Mouse (Mus musculus) lung, postnatal 4 days (tissue): ENCODE results near the gene Tlr9.

Experiments used
- DNase-seq, 2 experiments: peaks; one replicate each; pipeline ENCODE4 v3.0.0; 2021

Tlr9 gene

GRCm38 (mm10) chr9:106233953-106234352, 11.6 kb downstream of the Tlr9 start:
- no peak for DNase-seq

GRCm38 (mm10) chr9:106235194-106235830, 12.9 kb downstream of the Tlr9 start:
- DNase-seq = no peak

DNA sequence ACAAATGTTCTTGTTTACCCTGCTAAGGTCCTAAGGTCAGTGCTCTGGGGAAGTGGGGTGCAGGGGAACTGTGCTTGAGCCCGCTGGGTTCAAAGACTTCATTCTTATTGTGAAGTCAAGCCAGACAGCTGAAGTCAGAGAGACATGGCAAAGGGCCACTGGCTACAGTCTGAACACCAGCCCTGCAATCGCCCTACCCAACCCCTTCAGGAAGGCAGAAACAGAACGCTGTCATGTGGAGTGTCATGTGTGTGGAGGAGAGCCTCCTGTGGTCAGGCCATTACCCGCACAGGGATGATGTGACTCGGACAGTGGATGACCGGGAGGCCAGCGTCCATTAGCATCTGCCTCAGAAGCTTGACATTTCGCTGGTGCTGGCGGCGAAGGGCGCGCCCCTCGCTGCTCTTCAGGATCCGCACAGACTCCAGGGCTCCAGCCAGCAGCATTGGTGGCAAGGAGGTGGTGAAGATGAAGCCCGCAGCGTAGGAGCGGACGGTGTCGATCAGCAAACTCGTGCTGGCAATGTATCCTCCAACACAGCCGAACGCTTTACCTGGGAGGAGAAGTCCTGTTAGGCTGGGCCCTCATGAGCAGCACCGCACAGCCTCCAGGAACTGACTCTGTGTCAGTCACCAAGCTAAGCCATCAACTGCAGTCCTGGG, 13.9 kb downstream of the Tlr9 start:
- DNase-seq = no peak

DNA sequence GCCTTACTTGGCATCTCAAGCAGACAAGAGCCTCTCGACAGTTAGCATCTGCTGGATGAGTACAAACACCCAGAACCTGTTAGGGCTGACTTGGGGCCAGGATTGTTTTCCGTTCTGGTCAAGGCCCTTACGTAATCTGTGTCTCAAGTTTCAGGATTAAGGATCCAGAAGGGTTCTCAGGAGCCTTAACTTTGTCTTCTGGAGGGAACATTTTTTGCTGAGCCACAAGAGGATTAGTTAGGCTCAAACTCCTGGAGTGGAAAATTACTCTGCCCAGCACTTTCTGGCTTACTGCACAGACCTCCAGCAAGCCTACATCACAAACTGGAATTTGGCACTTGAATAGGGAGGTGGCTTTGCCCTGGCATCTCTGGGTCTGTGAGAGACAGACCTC, 14.4 kb downstream of the Tlr9 start:
- DNase-seq = peak; percentile 62 to 69

- DNase-seq = no peak
Measured at GRCm38 (mm10) chr9:106237401-106237800, 15.0 kb downstream of the Tlr9 start.

DNA sequence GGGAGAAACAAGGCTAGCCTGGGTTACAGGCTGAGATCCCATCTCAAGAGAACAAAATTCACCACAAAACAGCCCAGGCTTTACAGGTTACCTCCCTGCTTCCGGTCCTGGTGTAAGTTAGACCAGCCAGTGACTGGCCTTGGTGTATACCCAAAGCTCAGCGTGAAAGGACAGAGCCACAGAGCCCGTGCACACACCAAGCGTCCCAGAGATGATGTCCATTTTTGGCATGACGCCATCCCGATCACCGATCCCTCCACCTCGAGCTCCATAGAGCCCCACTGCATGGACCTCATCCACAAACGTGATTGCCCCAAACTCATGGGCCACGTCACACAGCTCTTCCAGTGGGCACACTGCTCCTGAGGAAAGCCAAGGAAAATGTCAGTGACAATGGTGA, 15.5 kb downstream of the Tlr9 start:
- DNase-seq = no peak

DNA sequence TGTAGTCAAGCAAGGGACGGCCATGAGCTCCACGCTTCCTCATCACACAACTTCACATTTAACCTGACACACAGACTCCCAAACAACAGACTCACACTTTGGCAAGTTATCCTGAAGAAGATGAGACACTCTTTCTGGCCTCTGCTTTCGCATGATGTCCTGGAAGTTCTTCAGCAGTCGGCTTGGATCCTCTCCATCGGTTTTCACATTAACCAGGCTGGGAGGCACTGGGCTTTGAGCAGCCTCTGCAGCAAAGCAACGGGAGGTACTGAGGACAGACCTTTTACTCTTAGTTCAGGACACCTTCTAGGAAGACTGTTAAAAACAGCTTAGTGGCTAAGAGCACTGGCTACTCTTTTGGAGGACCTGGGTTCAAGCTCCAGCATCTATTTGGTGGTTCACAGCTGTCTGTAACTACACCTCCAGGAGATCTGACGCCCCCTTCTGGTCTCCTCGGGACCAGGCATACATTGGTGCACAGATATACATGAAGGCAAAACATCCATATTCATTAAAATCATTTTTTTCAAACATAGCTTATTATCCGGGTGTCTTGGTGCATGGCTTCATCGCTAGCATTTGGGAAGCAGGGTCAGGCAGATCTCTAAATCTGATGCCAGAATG, 19.3 kb downstream of the Tlr9 start:
- no peak for DNase-seq

DNA sequence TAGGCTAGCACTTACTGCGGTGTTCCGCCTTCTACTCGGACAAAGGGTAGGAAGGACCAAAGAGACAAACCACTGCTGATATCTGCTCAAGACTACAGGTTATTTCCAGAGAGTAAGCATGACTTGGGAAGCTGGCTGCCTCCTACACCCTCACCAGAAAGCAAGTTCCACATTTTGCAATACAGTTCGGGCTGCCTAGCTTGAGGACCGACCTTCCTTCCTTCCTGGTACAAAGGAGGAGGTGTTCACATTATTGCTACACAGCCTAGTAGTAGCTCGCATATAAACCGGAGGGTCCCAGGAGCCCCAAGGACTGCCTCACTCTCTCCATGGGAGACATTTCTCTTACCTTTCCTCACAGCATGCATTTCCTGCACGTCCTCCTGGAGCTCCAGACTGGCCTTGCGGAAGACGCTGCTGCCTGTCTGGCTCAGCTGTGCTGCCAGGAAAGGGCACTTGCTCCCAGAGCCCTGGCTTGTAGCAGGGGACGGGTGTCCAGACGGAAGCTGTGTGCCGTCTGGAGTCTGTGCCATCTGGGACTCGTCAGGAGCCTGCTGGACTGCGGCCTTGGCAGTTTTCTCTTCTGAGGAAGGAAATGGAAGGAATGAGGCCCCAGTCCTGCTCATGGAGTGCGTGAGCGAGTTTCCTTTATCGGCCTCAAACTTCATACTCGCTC, 20.6 kb downstream of the Tlr9 start:
- DNase-seq = peak; percentile 67 to 88

DNA sequence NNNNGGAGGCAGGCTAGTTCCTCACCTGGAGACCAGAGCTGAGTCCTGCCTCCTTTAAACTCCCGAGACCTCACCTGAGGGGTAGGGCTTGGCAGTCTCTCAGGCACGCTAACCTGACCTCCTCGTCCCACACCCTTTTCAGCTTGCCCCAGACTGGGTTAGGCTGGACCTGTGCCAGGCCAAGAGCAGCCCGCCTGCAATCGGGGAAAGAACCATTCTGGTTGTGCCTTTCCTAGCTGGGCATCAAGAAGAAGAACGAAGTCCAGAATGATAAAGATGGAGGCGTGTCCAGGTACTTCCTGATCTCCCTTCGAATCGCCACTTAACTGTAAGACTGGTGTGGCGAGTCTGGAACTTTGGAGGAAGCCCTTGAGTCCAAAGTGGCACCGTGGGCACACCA, 27.2 kb downstream of the Tlr9 start:
- peak; percentile 68 to 79 for DNase-seq

GRCm38 (mm10) chr9:106250245-106250644, 27.8 kb downstream of the Tlr9 start:
- DNase-seq = peak; percentile 77 to 89

GRCm38 (mm10) chr9:106251066-106251465, 28.7 kb downstream of the Tlr9 start:
- DNase-seq = no peak

GRCm38 (mm10) chr9:106254001-106254400, 31.6 kb downstream of the Tlr9 start:
- no peak for DNase-seq

- DNase-seq = no peak
Measured at GRCm38 (mm10) chr9:106258412-106258811, 36.0 kb downstream of the Tlr9 start.

DNA sequence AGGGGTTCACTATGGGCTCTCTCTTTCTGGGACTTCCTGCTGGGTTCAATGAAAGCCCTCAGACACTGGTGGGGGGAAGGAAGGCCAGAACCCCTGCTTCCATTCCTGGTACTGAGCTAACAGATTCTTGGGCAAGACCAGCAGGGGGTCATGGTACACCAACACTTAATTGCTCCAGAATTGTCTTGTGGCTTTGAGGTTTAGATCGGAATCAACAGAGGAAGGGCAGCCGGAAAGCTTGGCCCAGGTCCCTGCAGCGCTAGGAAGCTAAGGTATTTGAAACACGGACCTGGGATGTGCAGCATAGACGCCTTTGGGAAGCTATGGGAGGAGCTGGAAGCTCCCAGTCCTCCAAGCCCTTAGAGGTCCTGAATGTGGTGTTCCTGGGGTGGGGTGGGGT, 36.6 kb downstream of the Tlr9 start:
- peak in 1 of 2 experiments; percentile 51 for DNase-seq

DNA sequence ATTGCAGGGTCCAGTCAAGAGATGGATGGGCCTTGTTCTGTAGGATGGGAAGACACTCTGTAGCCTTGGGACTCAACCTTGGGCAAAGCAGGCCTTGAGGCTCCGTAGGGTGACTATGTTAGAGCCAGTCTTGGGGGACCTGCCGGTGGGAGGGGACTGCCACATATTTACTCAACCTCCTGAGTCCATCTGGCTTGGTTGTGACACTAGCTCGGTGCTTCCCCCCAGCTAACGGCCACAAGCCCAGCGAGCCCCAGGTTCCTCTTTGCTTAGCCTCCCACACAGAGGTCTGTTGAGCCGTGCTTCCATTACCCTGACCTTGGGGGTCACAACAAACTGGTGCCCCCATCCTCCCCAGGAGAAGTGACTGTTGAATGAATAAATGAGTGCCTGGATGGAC, 38.7 kb downstream of the Tlr9 start:
- no peak for DNase-seq

GRCm38 (mm10) chr9:106261491-106261890, 39.1 kb downstream of the Tlr9 start:
- no peak for DNase-seq

DNA sequence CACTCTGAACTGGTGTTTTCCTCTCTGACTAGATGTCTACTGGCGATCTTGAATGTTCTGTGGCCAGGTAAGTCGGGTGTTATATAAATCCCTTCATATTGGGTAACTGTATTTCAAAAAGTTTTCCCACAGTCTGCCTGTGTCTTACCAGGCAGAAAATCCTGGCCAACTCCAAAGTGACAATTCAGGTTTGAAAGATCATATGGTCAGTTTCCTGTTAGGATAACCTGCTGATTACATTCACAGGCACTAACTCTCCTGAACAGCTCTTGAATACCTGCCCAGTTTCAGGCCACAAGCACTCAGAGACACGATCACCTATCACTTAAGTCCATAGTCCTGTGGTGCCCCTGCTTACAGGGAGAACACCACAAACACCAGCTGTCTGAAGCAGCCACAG, 39.7 kb downstream of the Tlr9 start:
- no peak for DNase-seq

DNA sequence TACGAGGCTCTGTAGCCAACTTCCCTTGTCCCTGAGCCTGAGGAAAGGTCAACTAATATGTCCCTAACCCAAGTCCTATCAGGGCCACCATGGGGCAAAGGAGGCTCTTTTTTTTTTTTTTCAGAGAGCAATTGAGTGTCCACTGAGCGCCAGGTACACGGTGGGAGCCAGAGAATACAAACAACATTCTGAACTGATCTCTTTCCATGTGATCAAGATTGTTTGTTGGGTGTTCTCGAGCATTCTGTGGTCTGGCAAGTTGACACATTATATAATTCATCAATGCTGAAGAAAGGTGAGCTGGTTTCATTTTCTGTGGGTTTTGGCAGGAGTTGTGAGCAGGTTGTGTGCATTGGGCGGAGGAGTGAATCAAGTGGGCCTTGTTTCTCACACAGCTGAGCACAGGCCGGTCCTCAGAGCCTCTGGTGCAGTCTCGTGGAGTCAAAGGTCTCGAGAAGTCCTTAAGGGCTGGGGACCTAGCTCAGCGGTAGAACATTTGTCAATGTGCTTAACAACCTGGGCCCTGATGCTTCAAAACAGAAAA, 41.1 kb downstream of the Tlr9 start:
- peak in 1 of 2 experiments; percentile 77 for DNase-seq

- DNase-seq = peak; percentile 49 to 56
Measured at GRCm38 (mm10) chr9:106265358-106266075, 43.1 kb downstream of the Tlr9 start.

GRCm38 (mm10) chr9:106266936-106267657, 44.7 kb downstream of the Tlr9 start:
- no peak for DNase-seq

GRCm38 (mm10) chr9:106268421-106268820, 46.0 kb downstream of the Tlr9 start:
- DNase-seq = no peak
